Comparison of ENCODE assay signal across 17 mouse cellular contexts in genomic region chr11:85648893-85649292, GRCm38 (mm10).
"Had no signal": no experiment of that assay in that cellular context is flagged by ENCODE, and none has a peak within 500 bp of the region (broad histone marks: within the 10 kb centered on the region; RNA-seq: fewer than 3 reads in every experiment).

No protein-coding gene starts in this region.

- H3K27me3 ChIP-seq: liver, embryonic 12.5 days; liver, embryonic 15.5 days; midbrain, embryonic 15.5 days; neural tube, embryonic 12.5 days; neural tube, embryonic 15.5 days had no signal

- H3K4me2 ChIP-seq: limb, embryonic 13.5 days; liver, embryonic 12.5 days; liver, embryonic 15.5 days; midbrain, embryonic 12.5 days; midbrain, embryonic 15.5 days; neural tube, embryonic 12.5 days; neural tube, embryonic 15.5 days had no signal

- H3K9ac ChIP-seq: limb, embryonic 13.5 days; liver, embryonic 12.5 days; liver, embryonic 15.5 days; midbrain, embryonic 12.5 days; midbrain, embryonic 15.5 days; neural tube, embryonic 12.5 days; neural tube, embryonic 15.5 days had no signal

- H3K36me3 ChIP-seq: limb, embryonic 10.5 days; limb, embryonic 13.5 days; liver, embryonic 12.5 days; liver, embryonic 15.5 days; midbrain, embryonic 12.5 days; midbrain, embryonic 15.5 days; neural tube, embryonic 12.5 days; neural tube, embryonic 15.5 days had no signal

- H3K4me3 ChIP-seq: limb, embryonic 10.5 days; limb, embryonic 13.5 days; liver, embryonic 12.5 days; liver, embryonic 15.5 days; midbrain, embryonic 12.5 days; midbrain, embryonic 15.5 days; neural tube, embryonic 12.5 days; neural tube, embryonic 15.5 days had no signal

- ATAC-seq: intestine, postnatal 0 days; liver, embryonic 12.5 days; midbrain, embryonic 15.5 days had no signal

- H3K9me3 ChIP-seq: limb, embryonic 10.5 days; limb, embryonic 13.5 days; liver, embryonic 12.5 days; liver, embryonic 15.5 days; midbrain, embryonic 12.5 days; midbrain, embryonic 15.5 days; neural tube, embryonic 12.5 days; neural tube, embryonic 15.5 days had no signal

- DNase-seq: liver; lung, adult 18-20 months; right cerebral cortex, adult 18-20 months; right cerebral cortex, postnatal 14 days; right cerebral cortex, postnatal 4 days; thymus, adult 18-20 months; thymus, postnatal 36 days had no signal

- H3K27ac ChIP-seq: limb, embryonic 10.5 days; limb, embryonic 13.5 days; liver, embryonic 12.5 days; liver, embryonic 15.5 days; macrophage; midbrain, embryonic 12.5 days; midbrain, embryonic 15.5 days; neural tube, embryonic 12.5 days; neural tube, embryonic 15.5 days had no signal
